Mouse (Mus musculus) G1E-ER4 (cell line): ENCODE data around the gene Utrn. TPM values are rescaled to one million over a fixed set of nuclear protein-coding genes. Genes with fewer than 3 reads are reported as not detected.

ENCODE experiments used
- GATA1 ChIP-seq: IDR thresholded peaks from one replicate; pipeline ENCODE4 v1.8.0; 2012; ENCODE audit warnings: low read length, inconsistent platforms
- polyA plus RNA-seq: library from polyadenylated mRNA; stranded (reverse); fragments of >175 nt; gene quantifications from 2 replicates; pipeline ENCODE4 v1.2.3, GENCODE M21; 2012

Utrn gene
- polyA plus RNA-seq, 1 experiment = 5.9 TPM

DNA sequence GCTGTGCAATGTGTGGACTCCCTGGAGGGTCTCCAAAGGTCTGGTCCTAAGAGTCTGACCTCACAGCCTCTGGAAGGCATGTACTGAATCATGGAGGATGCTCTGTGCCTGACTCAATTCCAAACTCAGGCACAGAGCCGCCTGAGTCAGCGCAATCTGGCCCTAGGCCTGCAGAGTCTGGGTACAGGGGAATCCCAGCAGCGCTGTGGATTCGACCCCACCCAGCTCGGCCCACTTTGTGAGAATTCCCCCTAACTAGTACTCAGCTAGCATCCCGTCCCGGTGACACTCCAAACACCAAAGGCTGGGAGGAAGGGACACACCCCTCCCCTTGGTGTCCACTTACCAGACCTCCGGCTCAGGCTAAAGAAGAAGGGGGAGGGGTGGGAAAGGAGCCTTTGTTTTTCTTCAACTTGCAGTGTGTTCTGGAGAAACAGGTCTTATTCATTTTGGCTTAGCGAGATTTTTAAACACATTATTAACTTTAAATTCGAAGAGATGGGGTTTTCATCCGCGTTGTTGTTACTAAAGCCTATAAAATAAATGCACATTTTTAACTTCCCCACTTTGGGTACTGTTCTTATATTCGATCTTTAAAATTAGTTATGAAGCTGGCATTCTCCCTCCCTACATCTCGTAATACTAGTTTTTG lies 9.6 kb upstream of the Utrn start:
- TF ChIP-seq GATA1 = no peak

GRCm38 (mm10) chr10:12876426-12876825 lies 7.3 kb upstream of the Utrn start:
- no peak for TF ChIP-seq GATA1

DNA sequence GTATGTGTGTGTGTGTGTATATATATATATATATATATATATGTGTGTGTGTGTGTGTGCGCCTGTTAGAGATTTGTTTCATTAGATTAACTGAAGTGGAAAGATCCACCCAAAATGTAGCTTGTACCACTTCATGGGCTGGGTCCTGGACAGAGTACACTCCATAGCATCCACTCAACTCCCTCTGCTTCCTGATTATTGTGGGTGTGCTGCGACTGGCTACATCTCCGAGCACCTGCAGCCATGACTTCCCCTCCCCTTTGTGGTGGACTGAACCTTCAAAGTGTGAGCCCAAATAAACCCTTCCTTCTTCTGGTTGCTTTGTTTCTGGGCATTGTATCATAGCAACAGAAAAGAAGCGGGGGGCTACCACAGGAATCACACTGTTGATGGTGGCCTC lies 6.2 kb upstream of the Utrn start:
- no peak for TF ChIP-seq GATA1

- TF ChIP-seq GATA1 = no peak
These were observed 5.6 kb upstream of the Utrn start for GRCm38 (mm10) chr10:12874577-12875277.

- no peak for TF ChIP-seq GATA1
These were observed 681 bp upstream of the Utrn start for GRCm38 (mm10) chr10:12869846-12870245.

- no peak for TF ChIP-seq GATA1
These were observed 756 bp downstream of the Utrn start for GRCm38 (mm10) chr10:12868189-12869028.

- no peak for TF ChIP-seq GATA1
These were observed 1.4 kb downstream of the Utrn start for GRCm38 (mm10) chr10:12867733-12868188.

DNA sequence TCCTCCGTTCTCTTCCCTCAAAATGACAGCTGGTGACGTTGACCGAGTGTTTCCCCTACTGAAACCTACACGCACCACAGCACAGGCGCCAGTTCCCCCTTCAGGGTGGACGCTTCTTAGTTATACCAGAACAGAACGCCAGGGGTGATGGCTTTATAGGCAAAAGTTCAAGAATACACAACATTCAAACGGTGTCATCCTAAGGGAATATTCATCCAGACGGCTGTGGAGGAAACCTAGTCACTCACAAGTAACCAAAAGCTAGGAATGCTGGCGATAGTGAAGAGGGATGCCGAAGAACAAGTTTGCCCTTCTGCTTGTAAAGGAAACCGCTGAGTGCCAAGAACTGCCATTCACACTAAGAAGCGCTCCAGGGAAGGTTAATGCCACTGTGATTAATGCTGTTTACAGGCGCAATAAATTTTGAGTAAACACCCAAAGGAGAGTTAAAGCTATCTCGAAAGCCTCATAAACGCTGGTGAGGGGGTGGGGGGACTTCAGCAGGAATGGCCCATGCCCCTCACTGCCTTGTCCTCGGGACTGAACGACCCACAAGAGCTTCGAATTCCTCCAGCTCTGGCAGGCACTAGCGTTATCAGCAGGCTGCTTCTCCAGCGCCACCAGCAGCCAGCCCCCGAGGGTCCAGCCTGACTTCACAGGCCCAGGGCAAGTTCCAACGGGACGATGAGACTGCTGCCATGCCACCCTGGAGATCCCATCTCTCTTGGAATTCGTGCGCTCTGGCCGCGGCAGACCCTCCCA lies 2.0 kb downstream of the Utrn start:
- no peak for TF ChIP-seq GATA1

- no peak for TF ChIP-seq GATA1
These were observed 4.0 kb downstream of the Utrn start for GRCm38 (mm10) chr10:12865201-12865600.

DNA sequence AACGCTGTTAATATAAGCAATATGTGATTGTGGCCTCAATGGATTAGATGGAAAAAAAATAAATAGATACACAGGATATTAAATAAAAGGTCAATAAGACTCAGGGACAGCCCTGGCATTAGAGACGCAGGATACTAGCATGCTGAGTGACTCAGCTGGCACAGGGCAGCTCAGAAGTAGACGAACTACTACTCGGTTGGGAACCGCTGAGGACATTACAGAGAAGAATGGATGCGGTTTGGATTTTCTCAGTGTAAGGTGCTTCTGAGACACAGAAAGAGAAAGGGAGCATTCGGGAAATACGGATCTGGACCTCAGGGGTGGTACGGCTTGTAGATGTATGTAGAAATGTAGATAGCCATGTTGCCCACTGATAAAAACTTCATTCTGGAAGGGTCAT lies 5.6 kb downstream of the Utrn start:
- TF ChIP-seq GATA1 = no peak

GRCm38 (mm10) chr10:12862047-12862446 lies 7.1 kb downstream of the Utrn start:
- no peak for TF ChIP-seq GATA1

- TF ChIP-seq GATA1 = no peak
These were observed 7.8 kb downstream of the Utrn start for GRCm38 (mm10) chr10:12861381-12861780.

GRCm38 (mm10) chr10:12860765-12861164 lies 8.4 kb downstream of the Utrn start:
- TF ChIP-seq GATA1 = no peak

DNA sequence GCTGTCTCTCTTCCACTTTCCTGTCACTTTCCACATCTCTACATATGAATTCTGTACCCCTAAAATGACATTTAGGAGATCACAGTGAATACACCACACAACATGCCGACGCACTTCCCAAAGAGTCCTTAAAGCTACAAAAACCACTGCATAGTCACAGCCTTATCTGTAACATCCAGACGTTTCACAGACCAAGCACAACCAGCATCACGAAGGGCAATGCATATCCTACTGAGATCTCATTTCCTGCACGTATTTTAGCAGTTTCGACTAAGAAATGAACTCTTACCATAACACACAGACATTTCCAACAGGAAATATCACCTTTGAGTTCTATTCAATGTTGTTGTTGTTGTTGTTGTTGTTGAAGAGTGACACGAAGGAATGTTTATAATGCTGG lies 8.8 kb downstream of the Utrn start:
- TF ChIP-seq GATA1 = peak; percentile 86

DNA sequence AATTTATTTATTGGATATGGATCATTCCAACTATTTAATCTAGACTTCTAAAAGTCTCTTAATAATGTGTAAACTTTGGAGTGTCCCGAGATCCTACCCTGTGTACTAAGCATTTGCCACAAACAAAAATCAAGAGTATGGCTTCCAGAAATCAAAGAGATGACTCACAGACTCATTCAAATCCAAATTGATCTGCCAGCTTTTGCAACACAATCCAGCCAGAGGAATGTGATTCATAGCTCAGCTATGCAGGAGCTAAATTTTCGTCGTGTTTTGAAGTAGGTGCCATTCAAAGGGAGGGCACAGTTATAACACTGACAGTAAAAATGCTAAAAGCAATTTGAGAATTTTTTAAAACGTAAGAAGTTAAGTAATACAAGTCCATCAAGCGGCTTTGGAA lies 11.1 kb downstream of the Utrn start:
- no peak for TF ChIP-seq GATA1

GRCm38 (mm10) chr10:12854298-12854697 lies 14.9 kb downstream of the Utrn start:
- TF ChIP-seq GATA1 = no peak

DNA sequence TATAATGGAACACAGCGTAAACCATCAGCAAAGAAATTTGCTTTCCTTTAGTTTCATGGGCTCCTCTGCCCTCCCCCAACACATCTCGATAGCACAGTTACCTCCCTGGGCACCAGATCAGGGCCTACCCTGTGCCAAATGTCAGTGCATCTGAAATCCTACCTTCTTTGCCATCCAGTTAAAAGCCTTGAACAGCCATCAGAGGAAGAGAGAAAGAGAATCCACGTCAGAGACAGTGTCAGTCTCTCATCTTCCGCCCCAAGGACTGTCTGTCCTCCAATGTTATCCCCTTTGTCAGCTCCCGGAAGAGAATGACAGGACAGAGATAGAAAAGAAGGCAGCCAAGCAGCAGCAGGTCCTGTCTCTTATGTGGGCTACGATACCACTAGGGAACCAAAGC lies 15.4 kb downstream of the Utrn start:
- TF ChIP-seq GATA1 = no peak
